Mouse (Mus musculus) lung, adult 10 weeks (tissue): ENCODE data around the gene Ttll1. TPM values are rescaled to one million over a fixed set of nuclear protein-coding genes. Genes with fewer than 3 reads are reported as not detected.

Experiments used
- polyA plus RNA-seq: library from polyadenylated mRNA; stranded (reverse); fragments of 350-450 nt; fragmentation: Illumina TruSeq; extraction: RNeasy Lipid Tissue Mini Kit (QIAGEN cat#74804); gene quantifications from one replicate; pipeline ENCODE4 v1.2.3, GENCODE M21; 2014; ENCODE audit warnings: low read depth, low replicate concordance; ENCODE audit not compliant: insufficient read depth

The Ttll1 gene
- 5.7 TPM for polyA plus RNA-seq

GRCm38 (mm10) chr15:83510805-83511405 is at the start of gene Ttll1:
Gene Ttll1 (minus strand): TSS chr15:83510893.

GRCm38 (mm10) chr15:83526424-83527091 is 15.9 kb upstream of the Ttll1 start, which contains the start of gene Bik:
Gene Bik (plus strand): TSS chr15:83526862.

GRCm38 (mm10) chr15:83464083-83464904 is 46.4 kb downstream of the Ttll1 start, which contains the start of gene Pacsin2:
Gene Pacsin2 (minus strand): TSS chr15:83464606.

Other genes starting within 250 kb of the Ttll1 start
- 22.1 TPM for gene Arfgap3, start 160.6 kb downstream of the Ttll1 start, polyA plus RNA-seq
- gene Pacsin2, start 46.3 kb downstream of the Ttll1 start, polyA plus RNA-seq = 51.6 TPM
- 23.1 TPM for gene Bik, start 16.0 kb upstream of the Ttll1 start, polyA plus RNA-seq
- 354 TPM for gene Tspo, start 52.7 kb upstream of the Ttll1 start, polyA plus RNA-seq
- gene Mcat, start 52.9 kb upstream of the Ttll1 start, polyA plus RNA-seq = 12.2 TPM
- 7.4 TPM for gene Ttll12, start 84.3 kb upstream of the Ttll1 start, polyA plus RNA-seq
- 8.3 TPM for gene Scube1, start 214.1 kb upstream of the Ttll1 start, polyA plus RNA-seq